Mouse (Mus musculus) cerebellum, adult (tissue): Measurements from ENCODE around the gene Xkr7.

Source experiments
- ATAC-seq: cut with Nextera tagmentation; 2 replicates; pipeline ENCODE4 v1.9.2; 2017; ENCODE audit warnings: mild to moderate bottlenecking, moderate library complexity, mixed read lengths; ENCODE audit not compliant: insufficient number of reproducible peaks, low FRiP score, low TSS enrichment

Xkr7 gene

GRCm38 (mm10) chr2:153031126-153032082, at the start of gene Xkr7:
Xkr7 (plus strand) TSS chr2:153031852.
- peak; percentile 29; the same call in 1 of the 2 replicates for ATAC-seq

- ATAC-seq: no peak
Measured at GRCm38 (mm10) chr2:152985582-152985981, 46.1 kb upstream of the Xkr7 start.

- no peak for ATAC-seq
Measured at GRCm38 (mm10) chr2:152991529-152991928, 40.1 kb upstream of the Xkr7 start.

- no peak for ATAC-seq
Measured at GRCm38 (mm10) chr2:152997046-152997445, 34.6 kb upstream of the Xkr7 start.

DNA sequence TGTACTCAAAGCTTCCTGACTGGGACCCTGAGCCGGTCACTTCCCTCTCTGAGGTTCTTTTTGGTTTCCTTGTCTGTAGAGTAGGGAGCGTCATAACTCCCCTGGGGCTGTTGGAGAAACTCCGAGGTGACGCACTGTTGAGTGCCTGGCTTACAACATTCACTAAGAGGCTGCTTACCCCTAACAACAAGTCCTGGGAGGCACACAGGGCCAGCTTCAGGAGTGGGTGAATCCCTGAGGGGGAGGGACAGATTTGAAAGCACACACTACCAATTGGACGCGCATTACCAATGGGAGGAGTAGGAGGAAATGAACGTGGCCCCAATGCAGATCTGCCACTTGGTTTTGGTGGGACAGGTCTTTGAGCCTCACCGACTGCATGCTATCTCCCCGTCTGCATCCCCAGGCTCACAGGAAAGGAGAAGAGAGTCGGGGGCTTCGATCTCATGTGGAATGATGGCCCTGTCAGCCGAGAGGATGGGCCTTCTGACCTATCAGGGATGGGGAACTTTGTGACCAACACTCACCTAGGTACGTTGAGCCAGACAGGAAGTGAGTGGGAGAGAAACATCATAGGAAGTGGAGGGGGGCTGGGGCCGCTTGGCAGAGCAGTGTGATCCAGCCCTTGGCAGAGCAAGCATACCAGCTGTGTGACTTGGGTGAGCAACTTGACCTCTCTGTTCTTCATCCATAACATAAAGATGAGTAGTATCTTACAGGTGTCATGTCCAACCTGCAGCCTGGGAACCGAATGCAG, 29.0 kb upstream of the Xkr7 start:
- ATAC-seq: no peak

- no peak for ATAC-seq
Measured at GRCm38 (mm10) chr2:153003681-153004338, 27.8 kb upstream of the Xkr7 start.

DNA sequence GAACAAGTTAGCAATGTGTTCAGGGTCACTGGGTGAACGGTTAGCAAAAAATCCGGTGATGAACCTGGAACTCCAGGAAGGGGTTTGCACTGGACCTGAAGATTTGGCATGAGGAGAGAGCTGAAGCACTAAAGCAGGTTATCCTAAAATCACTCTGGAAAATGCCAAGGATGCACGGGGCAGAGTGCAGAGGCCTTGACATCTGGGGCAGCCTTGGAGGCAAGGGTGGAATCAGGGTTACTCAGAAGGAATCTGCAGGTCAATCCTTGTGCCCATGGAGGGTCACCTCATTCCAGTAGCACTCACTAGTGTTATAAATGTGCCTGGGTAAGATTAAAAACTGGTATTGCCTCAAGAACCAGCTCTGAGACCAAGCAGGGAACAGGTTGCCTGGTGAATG, 25.7 kb upstream of the Xkr7 start:
- no peak for ATAC-seq

DNA sequence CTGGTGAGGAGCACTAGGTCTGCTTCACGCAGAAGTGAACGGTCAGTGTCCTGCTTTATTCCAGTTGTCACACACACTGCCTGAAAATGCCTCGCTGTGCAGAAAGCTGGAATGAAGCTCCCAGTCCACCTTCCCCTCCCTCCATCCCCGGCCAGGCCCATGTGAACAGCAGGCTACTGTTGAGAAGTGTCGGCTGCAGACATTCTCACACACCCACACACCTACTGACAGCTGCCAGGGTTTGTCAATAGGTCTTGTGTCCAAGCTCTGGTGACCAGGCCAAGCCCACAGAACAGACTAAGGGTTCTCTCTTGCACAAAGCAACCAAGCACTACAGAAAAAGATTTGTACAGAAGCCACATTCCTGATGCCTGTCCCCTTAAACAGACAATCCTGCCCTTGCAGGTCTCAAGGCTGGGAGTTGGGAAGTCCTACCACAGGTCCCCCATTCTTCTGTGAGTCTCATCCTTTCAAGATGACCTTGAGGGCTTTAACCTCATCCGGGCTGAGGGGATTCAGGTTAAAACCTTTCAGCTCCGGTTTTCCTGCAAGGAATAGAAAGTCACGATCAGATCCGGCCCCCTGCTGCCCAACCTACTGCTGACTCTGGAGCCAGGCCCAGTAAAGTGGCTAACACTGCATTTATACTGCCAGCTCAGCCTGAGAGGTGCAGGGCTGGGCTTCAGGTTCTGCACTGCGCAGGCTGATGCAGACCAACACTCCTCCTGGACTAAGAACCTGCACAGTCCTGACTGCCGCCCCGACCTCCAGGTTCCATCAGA, 22.3 kb upstream of the Xkr7 start:
- ATAC-seq: 0 out of 2 replicates have a peak, but pooled peaks have one; percentile 50

- ATAC-seq: no peak
Measured at GRCm38 (mm10) chr2:153013724-153014515, 17.7 kb upstream of the Xkr7 start.

GRCm38 (mm10) chr2:153014758-153015593, 16.7 kb upstream of the Xkr7 start, which contains the start of gene Pdrg1:
Pdrg1 (minus strand) TSS chr2:153015427.
- peak; percentile 86 for ATAC-seq

DNA sequence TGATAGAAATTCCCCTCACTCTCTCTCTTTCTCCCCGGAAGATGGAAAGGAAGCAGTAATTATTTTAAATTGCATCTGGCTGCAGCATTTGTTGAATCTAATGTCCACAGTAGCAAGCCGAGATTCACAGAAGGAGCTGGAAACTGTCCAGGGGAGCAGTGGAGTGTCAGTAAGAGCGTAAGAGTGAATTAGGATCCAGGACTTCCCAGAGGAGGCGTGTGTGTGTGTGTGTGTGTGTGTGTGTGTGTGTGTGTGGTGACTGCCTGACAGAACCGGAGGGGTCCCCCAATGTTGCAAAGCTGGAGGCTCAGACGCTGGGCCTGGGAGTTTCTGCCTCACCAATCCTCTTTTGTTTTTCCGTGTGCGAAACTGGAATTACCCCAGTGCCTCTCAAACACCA, 15.8 kb upstream of the Xkr7 start:
- 0 out of 2 replicates have a peak, but pooled peaks have one; percentile 27 for ATAC-seq

GRCm38 (mm10) chr2:153016786-153017185, 14.9 kb upstream of the Xkr7 start:
- ATAC-seq: no peak

GRCm38 (mm10) chr2:153019355-153019754, 12.3 kb upstream of the Xkr7 start:
- no peak for ATAC-seq

- ATAC-seq: no peak
Measured at GRCm38 (mm10) chr2:153021163-153021562, 10.5 kb upstream of the Xkr7 start.

- ATAC-seq: no peak
Measured at GRCm38 (mm10) chr2:153022855-153023254, 8.8 kb upstream of the Xkr7 start.

GRCm38 (mm10) chr2:153026052-153026451, 5.6 kb upstream of the Xkr7 start:
- ATAC-seq: no peak

GRCm38 (mm10) chr2:153027501-153027900, 4.2 kb upstream of the Xkr7 start:
- peak; percentile 32; the same call in 1 of the 2 replicates for ATAC-seq

DNA sequence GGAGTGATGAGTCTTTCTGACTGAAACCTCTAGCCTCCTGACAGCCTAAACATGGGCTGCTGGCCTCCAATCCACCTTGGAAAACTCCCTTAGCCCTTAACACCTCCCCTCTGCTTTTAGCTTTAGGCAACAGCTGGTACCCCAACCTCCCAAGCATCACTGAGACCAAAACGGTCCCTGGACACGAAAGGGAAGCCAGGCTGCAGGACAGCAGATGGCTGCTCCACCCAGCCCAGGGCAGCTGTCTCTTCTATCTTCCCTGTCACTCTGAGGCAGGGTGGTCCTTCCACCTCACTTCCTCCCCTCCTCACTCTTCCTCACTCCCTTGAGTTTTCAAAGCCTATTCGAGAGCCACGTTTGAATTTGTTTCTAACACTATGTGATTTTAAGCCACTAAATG, 1.2 kb upstream of the Xkr7 start:
- no peak for ATAC-seq
